In the genomic region with DNA sequence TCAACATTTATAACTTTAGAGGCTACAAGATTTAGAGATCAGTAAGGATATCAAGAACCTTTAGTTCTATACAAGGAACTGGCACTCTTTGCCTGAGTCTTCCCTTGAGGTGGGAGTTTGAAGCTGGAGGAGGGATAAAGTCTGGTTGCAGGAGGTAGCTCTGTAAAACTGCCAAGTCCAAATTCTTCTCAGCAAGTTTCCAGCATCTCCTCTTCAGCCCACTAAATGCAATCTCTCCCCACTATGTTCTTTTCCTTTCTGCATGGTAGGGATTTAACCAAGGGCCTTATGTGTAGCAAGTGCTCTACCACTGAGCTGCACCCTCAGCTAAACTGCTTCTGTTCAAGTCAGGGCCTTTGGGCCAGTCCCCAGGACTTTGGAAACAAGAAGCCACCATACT, we compare ENCODE assay signal across 35 mouse cellular contexts. TPM values are rescaled to one million over a fixed set of nuclear protein-coding genes. Genes with fewer than 3 reads are reported as not detected.
"Had no signal": no experiment of that assay in that cellular context is flagged by ENCODE, and none has a peak within 500 bp of the region (broad histone marks: within the 10 kb centered on the region; RNA-seq: fewer than 3 reads in every experiment).

No protein-coding gene starts in this region.

- H3K27me3 ChIP-seq: heart, embryonic 12.5 days; heart, embryonic 13.5 days; heart, embryonic 15.5 days; hindbrain, embryonic 12.5 days; hindbrain, embryonic 13.5 days; hindbrain, embryonic 15.5 days; intestine, embryonic 15.5 days; kidney, embryonic 15.5 days had no signal

- H3K4me2 ChIP-seq: heart, embryonic 11.5 days; heart, embryonic 12.5 days; heart, embryonic 13.5 days; heart, embryonic 15.5 days; hindbrain, embryonic 12.5 days; hindbrain, embryonic 13.5 days; hindbrain, embryonic 14.5 days; hindbrain, embryonic 15.5 days; intestine, embryonic 15.5 days; kidney, embryonic 15.5 days had no signal

- H3K9ac ChIP-seq: heart, embryonic 12.5 days; heart, embryonic 13.5 days; heart, embryonic 15.5 days; hindbrain, embryonic 12.5 days; hindbrain, embryonic 13.5 days; hindbrain, embryonic 14.5 days; hindbrain, embryonic 15.5 days; intestine, embryonic 15.5 days; kidney, embryonic 15.5 days had no signal

- H3K4me3 ChIP-seq: heart, embryonic 12.5 days; heart, embryonic 13.5 days; heart, embryonic 15.5 days; hindbrain, embryonic 10.5 days; hindbrain, embryonic 12.5 days; hindbrain, embryonic 13.5 days; hindbrain, embryonic 15.5 days; intestine, embryonic 15.5 days; kidney, embryonic 15.5 days; layer of hippocampus, adult 2 months; left cerebral cortex, adult 2 months had no signal

- DNase-seq: heart, postnatal 10 days; heart, postnatal 14 days; heart, postnatal 36 days; heart, postnatal 4 days; kidney, adult 11 months; kidney, adult 18-20 months; kidney, adult 2 months; kidney, adult 8-10 months; kidney, adult 9 months; kidney, postnatal 10 days; kidney, postnatal 14 days; kidney, postnatal 25 days; kidney, postnatal 36 days; kidney, postnatal 4 days; layer of hippocampus, adult 9-11 months; layer of hippocampus, postnatal 36 days had no signal

- H3K27ac ChIP-seq: heart, embryonic 13.5 days; heart, embryonic 15.5 days; hindbrain, embryonic 10.5 days; hindbrain, embryonic 12.5 days; hindbrain, embryonic 13.5 days; hindbrain, embryonic 14.5 days; hindbrain, embryonic 15.5 days; hindbrain, postnatal 0 days; intestine, embryonic 15.5 days; kidney, embryonic 15.5 days; kidney, postnatal 0 days; layer of hippocampus, adult 2 months; left cerebral cortex, adult 2 months had no signal

- H3K36me3 ChIP-seq: heart, embryonic 12.5 days; heart, embryonic 13.5 days; heart, embryonic 15.5 days; hindbrain, embryonic 10.5 days; hindbrain, embryonic 12.5 days; hindbrain, embryonic 13.5 days; hindbrain, embryonic 15.5 days; intestine, embryonic 15.5 days; kidney, embryonic 15.5 days had no signal

- H3K4me1 ChIP-seq: heart, embryonic 12.5 days; heart, embryonic 13.5 days; heart, embryonic 15.5 days; hindbrain, embryonic 10.5 days; hindbrain, embryonic 12.5 days; hindbrain, embryonic 13.5 days; hindbrain, embryonic 15.5 days; intestine, embryonic 15.5 days; kidney, embryonic 15.5 days had no signal

- H3K9me3 ChIP-seq: heart, embryonic 13.5 days; heart, embryonic 15.5 days; hindbrain, embryonic 10.5 days; hindbrain, embryonic 12.5 days; hindbrain, embryonic 13.5 days; hindbrain, embryonic 15.5 days; intestine, embryonic 15.5 days; kidney, embryonic 15.5 days had no signal

- ATAC-seq: hindbrain, embryonic 16.5 days; hindbrain, postnatal 0 days; inflammation-experienced regulatory T-cells, adult 6 months; intestine, embryonic 15.5 days; intestine, embryonic 16.5 days had no signal

RNA-seq across cellular contexts. Expression of gene Gm6793, which starts 39.6 kb away (rescaled TPM):
- polyA plus RNA-seq: large intestine, adult 2 months had no signal
